ENCODE assay signal across 15 mouse cellular contexts in the genomic region with DNA sequence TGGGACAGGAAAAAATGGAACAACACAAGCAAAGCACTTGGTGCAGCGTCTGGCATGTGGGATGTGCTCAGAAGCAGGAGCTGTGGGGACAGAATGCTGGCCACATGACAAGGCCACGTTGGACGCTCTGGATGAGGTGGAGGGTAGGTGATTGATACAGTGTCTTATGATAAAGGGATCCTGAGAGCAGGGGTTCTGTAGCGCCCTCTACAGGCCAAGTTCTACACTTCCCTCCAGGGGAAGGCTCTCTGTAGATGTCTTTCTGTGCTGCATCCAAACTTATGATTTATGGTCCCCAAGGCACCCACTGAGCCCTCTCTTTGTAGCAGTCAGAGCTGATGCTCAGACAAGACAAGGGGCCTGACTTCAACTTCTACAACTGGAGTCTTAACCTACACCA. TPM values are rescaled to one million over a fixed set of nuclear protein-coding genes. Genes with fewer than 3 reads are reported as not detected.
A peak's percentile ranks its signal among the peaks of the same experiment; 100 is the strongest.
DNase-seq lines count a peak whose midpoint lies in the region; ATAC-seq and TF ChIP-seq lines count a peak whose summit lies in the region.
"Had no signal": no experiment of that assay in that cellular context is flagged by ENCODE, and none has a peak within 500 bp of the region (broad histone marks: within the 10 kb centered on the region; RNA-seq: fewer than 3 reads in every experiment).

No protein-coding gene starts in this region.

- no peak for TF ChIP-seq POLR2A in thymus, adult 2 months (IDR thresholded peaks at IDR 0.05; ENCODE audit: control insufficient read depth, extremely low read depth, insufficient read depth, low read length, poor library complexity)
- no peak for TF ChIP-seq POLR2A in bone marrow macrophage, adult 2 months (IDR thresholded peaks at IDR 0.05; ENCODE audit: borderline replicate concordance, low read depth, low read length)

- H3K4me3 ChIP-seq in kidney, postnatal 0 days (replicated peaks; ENCODE audit: low read depth, low read length) = no peak overlapping the region
- H3K4me3 ChIP-seq in kidney, embryonic 16.5 days (ENCODE audit: low read length) = no peak overlapping the region
- no peak overlapping the region for H3K4me3 ChIP-seq in thymus, adult 2 months (ENCODE audit: control insufficient read depth, insufficient read depth, low read length)
- no peak overlapping the region for H3K4me3 ChIP-seq in bone marrow macrophage, adult 2 months (ENCODE audit: insufficient read depth, low read length)
- H3K4me3 ChIP-seq: embryonic facial prominence, embryonic 15.5 days; heart, embryonic 10.5 days; midbrain, embryonic 13.5 days; stomach, embryonic 15.5 days had no signal

- no peak for ATAC-seq in kidney, postnatal 0 days (replicated peaks; ENCODE audit: low FRiP score, low read depth)
- ATAC-seq in kidney, embryonic 16.5 days (ENCODE audit: low FRiP score, low TSS enrichment) = no peak
- ATAC-seq: forebrain, embryonic 14.5 days; midbrain, embryonic 13.5 days had no signal

- H3K9ac ChIP-seq in kidney, postnatal 0 days (ENCODE audit: low read depth, low read length) = no peak overlapping the region
- H3K9ac ChIP-seq in kidney, embryonic 16.5 days (replicated peaks; ENCODE audit: low read length) = no peak overlapping the region
- H3K9ac ChIP-seq: embryonic facial prominence, embryonic 15.5 days; midbrain, embryonic 13.5 days; stomach, embryonic 15.5 days had no signal

- no peaks in the 10 kb centered on the region for H3K27me3 ChIP-seq in kidney, postnatal 0 days (ENCODE audit: insufficient read depth, low read length)
- H3K27me3 ChIP-seq in kidney, embryonic 16.5 days (ENCODE audit: insufficient read depth, low read length) = peaks cover 12% of the 10 kb centered on the region; the same call in 1 of the 2 replicates
- H3K27me3 ChIP-seq in thymus, adult 2 months (ENCODE audit: control insufficient read depth, insufficient read depth, low read length) = no peaks in the 10 kb centered on the region
- H3K27me3 ChIP-seq: embryonic facial prominence, embryonic 15.5 days; stomach, embryonic 15.5 days had no signal

- peak; percentile 33; the same call in 1 of the 2 replicates for TF ChIP-seq CTCF in kidney, postnatal 0 days (IDR thresholded peaks at IDR 0.05; ENCODE audit: low read depth)
- TF ChIP-seq CTCF in thymus, adult 2 months (IDR thresholded peaks at IDR 0.05; ENCODE audit: borderline replicate concordance, control insufficient read depth, extremely low read depth, insufficient read depth, low read length, poor library complexity) = peak; percentile 48; the same call in 1 of the 2 replicates
- TF ChIP-seq CTCF in bone marrow macrophage, adult 2 months (IDR thresholded peaks at IDR 0.05; ENCODE audit: low read depth, low read length) = 0 out of 2 replicates have a peak, but pooled peaks have one; percentile 9

- no peak overlapping the region for H3K27ac ChIP-seq in kidney, postnatal 0 days
- H3K27ac ChIP-seq in kidney, embryonic 16.5 days (ENCODE audit: low read length) = no peak overlapping the region
- H3K27ac ChIP-seq in thymus, adult 2 months (ENCODE audit: control insufficient read depth, insufficient read depth, low read length) = no peak overlapping the region
- no peak overlapping the region for H3K27ac ChIP-seq in bone marrow macrophage, adult 2 months (ENCODE audit: insufficient read depth, low read depth, low read length)
- H3K27ac ChIP-seq: embryonic facial prominence, embryonic 15.5 days; heart, embryonic 10.5 days; midbrain, embryonic 13.5 days; stomach, embryonic 15.5 days had no signal

- no peaks in the 10 kb centered on the region for H3K36me3 ChIP-seq in kidney, postnatal 0 days (ENCODE audit: insufficient read depth, low read length)
- H3K36me3 ChIP-seq in kidney, embryonic 16.5 days (ENCODE audit: insufficient read depth, low read length) = no peaks in the 10 kb centered on the region
- no peaks in the 10 kb centered on the region for H3K36me3 ChIP-seq in thymus, adult 2 months (ENCODE audit: control insufficient read depth, insufficient read depth, low read length)
- H3K36me3 ChIP-seq: embryonic facial prominence, embryonic 15.5 days; heart, embryonic 10.5 days; midbrain, embryonic 13.5 days; stomach, embryonic 15.5 days had no signal

- 71% methylated on average over 4 of the region's 4 CpGs for WGBS in kidney, postnatal 0 days
- 67% methylated on average over 4 of the region's 4 CpGs for WGBS in kidney, embryonic 16.5 days
- 78% methylated on average over 4 of the region's 4 CpGs for WGBS in thymus, adult 2 months

- no peak overlapping the region for H3K4me2 ChIP-seq in kidney, postnatal 0 days (ENCODE audit: low read length)
- H3K4me2 ChIP-seq in kidney, embryonic 16.5 days (replicated peaks; ENCODE audit: low read depth, low read length) = no peak overlapping the region
- H3K4me2 ChIP-seq: embryonic facial prominence, embryonic 15.5 days; midbrain, embryonic 13.5 days; stomach, embryonic 15.5 days had no signal

- peaks cover 10% of the 10 kb centered on the region; the same call in 1 of the 2 replicates for H3K4me1 ChIP-seq in kidney, postnatal 0 days (replicated peaks; ENCODE audit: insufficient read depth, low read length)
- H3K4me1 ChIP-seq in kidney, embryonic 16.5 days (ENCODE audit: insufficient read depth, low read length) = peaks cover 6% of the 10 kb centered on the region
- H3K4me1 ChIP-seq in thymus, adult 2 months (replicated peaks; ENCODE audit: control insufficient read depth, insufficient read depth, low read length) = peaks cover 10% of the 10 kb centered on the region; the same call in 1 of the 2 replicates
- H3K4me1 ChIP-seq in bone marrow macrophage, adult 2 months (ENCODE audit: control insufficient read depth, insufficient read depth, low read length) = no peaks in the 10 kb centered on the region

- no peaks in the 10 kb centered on the region for H3K9me3 ChIP-seq in kidney, postnatal 0 days (replicated peaks; ENCODE audit: low read length)
- no peaks in the 10 kb centered on the region for H3K9me3 ChIP-seq in kidney, embryonic 16.5 days (ENCODE audit: low read length)
- H3K9me3 ChIP-seq: embryonic facial prominence, embryonic 15.5 days; heart, embryonic 10.5 days; midbrain, embryonic 13.5 days; stomach, embryonic 15.5 days had no signal

- no peak for DNase-seq in kidney, postnatal 0 days (ENCODE audit: low spot score)
- DNase-seq in thymus, adult 2 months = no peak
- DNase-seq in thymus, postnatal 14 days = no peak
- no peak for DNase-seq in ovary, postnatal 10 days (ENCODE audit: low spot score)
- no peak for DNase-seq in urinary bladder, postnatal 4 days (ENCODE audit: low spot score in 2 of 2)
- DNase-seq: adrenal gland, postnatal 10 days; cerebellum, adult 11 months; heart, postnatal 36 days had no signal

RNA-seq across cellular contexts. Expression of a gene that starts 8.4 kb away (rescaled TPM):
- 0.09 TPM in 1 of 2 replicates, not detected in the other for polyA plus RNA-seq in kidney, postnatal 0 days (2015; fragmentation: Nextera tagmentation; extraction: Ambion mirVana)
- 0.10 TPM in 1 of 2 replicates, not detected in the other for polyA plus RNA-seq in kidney, embryonic 16.5 days (2015; fragmentation: Nextera tagmentation; extraction: Ambion mirVana)
- polyA plus RNA-seq in thymus, adult 2 months (2012; rRNA removed) = 0.65 and 1.2 TPM in 2 replicates
- not detected in 2 replicates for polyA plus RNA-seq in bone marrow macrophage, adult 2 months (2012; ENCODE audit: insufficient read depth, insufficient read length, missing spikeins)
- polyA plus RNA-seq: midbrain, embryonic 13.5 days had no signal
